Mouse (Mus musculus) retina, adult 2 months (tissue): ENCODE results near the gene P2ry6.

Experiments used
- DNase-seq: peaks from one replicate; pipeline ENCODE4 v3.0.0-alpha.2; 2012; ENCODE audit warnings: low read depth, low spot score

The P2ry6 gene

DNA sequence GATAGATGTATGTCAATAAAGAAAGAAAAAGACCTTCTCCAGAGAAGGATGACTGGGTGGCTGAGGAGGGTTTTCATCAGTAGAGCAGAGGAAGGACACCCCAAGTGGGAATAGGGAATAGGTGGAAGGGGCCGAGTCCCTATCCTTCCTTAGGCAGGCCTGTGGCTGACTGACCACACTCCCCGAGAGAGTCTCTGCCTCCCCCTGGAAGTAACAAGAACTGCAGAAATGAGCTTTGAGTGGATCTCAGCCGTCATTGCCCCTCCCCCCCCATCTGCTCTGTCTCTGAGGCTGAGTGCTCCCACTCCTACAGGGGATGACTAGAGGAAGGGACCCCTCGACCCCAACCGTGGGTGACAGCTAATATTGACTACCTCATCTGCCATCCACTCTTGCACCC lies 33.3 kb downstream of the P2ry6 start:
- DNase-seq: no peak

DNA sequence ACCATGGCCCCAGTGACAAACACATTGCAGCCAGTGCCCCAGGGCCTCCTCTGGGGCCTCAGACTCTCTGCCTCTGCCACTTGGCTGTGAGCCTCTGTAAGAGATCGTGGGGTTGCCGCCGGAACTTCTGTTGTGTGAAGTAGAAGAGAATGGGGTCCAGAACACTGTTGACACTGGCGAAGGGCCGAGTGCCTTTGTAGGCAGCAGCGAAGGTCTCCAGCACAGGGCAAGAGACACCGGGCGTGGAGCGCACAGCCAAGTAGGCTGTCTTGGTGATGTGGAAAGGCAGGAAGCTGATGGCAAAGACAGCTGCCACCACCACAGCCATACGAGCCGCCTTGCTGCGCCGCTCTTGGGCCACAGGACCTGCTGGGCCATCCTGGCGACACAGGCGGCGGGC lies 36.3 kb downstream of the P2ry6 start:
- DNase-seq: no peak

DNA sequence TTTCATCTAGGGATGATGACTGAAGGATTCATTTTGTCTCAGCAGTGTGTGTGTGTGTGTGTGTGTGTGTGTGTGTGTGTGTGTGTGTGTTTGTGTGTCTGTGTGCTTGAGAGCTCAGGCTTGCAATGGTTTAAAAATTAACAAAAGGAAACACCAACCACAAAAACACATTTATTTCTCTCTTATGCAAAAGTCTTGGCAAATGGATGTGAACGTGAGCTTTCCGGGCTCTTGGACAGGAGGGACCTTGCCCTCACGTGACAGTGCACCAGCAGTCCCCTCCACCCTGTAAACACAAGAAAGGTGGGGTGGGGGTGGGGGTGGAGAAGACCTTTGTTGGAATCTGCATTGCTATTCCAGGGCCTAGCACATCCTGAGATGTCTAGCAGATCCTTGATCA lies 37.0 kb downstream of the P2ry6 start:
- DNase-seq: no peak

DNA sequence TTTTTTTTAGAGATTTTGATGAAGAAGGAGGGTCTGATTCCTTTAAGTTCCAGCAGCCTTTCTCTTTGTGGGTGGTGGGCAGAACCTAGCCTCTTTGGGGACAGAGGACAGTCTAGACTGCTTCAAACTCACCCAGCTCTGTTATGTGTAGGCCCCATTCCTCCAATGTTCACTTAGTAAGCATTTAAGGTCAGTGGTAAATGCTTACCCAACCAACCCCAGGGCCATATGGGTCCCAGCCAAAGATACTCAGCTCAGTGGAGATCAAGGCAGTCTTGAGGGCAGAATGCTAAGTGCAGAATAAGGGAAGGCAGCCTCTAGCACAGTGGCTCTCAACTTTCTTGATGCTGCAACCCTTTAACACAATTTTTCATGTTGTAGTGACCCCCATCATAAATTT lies 40.9 kb downstream of the P2ry6 start:
- no peak for DNase-seq

DNA sequence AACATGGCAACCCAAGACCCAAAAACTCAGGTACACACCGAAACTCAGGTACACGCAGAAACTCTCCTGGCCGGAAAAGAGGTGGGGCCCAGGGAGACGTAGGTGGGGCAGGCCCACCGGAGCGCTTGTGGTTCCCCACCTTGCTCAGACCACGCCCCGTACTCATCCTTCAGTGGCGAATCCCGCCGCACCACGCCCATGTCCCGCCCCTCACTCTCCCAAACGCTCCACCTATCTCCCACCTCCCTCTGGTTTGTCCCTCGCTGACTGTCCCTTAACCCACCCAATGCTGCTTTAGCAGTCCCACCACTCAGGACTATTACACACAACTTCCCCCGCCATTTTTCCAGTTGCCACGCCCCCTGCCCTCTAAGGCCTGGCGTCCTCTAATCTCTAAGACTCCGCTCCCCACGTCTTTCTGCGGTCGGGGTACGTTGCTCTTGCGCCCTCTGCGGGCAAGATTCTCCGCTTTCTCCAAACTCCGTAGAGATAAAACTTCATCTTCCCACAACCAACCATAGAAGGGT lies 41.9 kb downstream of the P2ry6 start:
- DNase-seq: peak; percentile 42

DNA sequence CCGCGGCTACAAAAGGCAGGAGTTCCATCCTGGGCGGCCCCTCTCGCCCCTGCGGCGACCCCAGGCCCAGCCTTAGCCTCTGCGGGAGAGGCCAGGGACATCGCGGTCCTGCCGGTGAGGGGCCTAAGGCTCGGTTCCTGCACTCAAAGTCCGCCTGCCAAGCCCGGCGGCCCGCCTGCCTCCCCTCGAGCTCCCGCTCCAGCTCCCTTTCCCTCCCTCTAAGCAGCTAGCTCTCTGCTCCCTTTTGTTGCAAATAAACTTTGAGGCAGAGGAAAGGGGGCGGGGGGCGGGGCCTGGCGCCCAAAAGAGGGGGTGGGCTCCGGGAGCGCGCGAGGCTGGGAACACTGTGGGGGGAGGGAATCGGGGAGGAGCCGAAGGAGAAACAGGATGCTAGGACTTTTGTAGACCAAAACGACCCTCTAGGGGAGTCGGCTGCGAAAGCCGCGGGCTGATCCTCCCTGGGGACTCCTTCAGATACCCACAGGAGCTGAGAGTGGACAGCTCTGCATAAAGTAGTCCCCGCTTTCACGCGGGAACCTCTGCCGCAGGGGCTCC lies 42.4 kb downstream of the P2ry6 start, which contains the start of gene Arhgef17:
Gene Arhgef17 (minus strand): TSS at position 182 of the 555 bp plus-strand sequence.
- DNase-seq: no peak

DNA sequence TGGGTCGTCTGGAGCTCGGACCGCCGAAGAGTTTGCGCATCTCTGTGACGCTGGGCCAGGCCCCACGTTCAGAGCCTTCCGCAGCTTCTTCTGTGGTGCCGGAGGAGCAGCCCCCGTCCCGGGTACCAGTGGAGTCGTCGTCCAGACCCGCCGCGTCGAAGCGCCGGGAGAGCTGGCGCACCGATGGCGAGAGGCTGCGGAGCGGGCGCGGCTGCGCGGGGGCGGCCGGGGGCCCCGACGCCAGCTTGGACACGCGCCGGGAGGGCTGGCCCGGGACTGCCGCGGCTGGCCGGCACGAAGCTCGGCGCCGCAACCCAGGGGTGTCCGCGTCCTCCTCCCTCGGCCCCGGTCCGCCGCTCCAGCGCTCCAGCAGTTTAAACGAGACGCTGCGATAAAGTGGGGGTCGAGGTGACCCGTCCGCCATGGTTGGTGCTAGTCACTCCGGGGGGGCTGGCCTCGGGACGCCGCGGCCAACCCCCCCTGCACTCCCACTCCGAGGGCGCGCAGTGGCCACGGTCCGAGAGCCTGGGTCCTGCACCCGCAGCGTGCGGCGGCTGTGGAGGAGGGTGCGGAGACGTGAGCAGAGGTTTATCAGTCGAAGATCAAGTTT lies 43.0 kb downstream of the P2ry6 start:
- DNase-seq: no peak

DNA sequence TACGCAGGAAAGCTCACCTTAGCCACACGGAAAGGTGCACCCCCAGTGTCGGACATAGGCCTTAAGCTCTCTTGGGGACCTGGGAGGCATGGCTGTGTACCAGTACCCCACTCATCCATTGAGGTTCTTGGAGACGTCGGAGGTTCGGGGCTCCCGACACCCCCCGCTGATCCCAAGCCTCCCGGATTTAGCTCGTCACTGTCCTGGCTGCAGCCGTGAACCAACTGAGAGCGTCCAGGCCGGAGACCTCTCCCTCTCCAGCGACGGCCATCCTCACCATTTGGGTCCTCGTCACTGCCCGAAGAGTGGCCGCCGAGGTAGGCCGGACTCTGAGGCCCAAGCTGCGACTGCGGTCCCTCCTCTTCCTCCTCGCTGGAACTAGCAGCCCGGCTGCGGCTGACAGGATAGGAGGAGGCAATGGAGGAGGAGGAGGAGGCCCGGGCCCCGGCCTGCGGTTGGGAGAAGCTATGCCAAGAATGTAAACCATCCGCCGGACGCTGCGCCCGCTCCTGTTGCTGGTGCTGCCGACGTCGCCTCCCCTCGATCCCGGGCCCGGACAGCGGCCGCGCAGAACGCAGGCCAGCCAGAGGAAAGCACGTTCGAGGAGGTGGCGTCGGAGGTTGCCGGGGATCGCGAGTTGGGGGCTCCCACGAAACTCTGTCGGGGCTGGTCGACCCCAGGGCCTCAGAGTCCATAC lies 43.7 kb downstream of the P2ry6 start:
- DNase-seq: no peak

DNA sequence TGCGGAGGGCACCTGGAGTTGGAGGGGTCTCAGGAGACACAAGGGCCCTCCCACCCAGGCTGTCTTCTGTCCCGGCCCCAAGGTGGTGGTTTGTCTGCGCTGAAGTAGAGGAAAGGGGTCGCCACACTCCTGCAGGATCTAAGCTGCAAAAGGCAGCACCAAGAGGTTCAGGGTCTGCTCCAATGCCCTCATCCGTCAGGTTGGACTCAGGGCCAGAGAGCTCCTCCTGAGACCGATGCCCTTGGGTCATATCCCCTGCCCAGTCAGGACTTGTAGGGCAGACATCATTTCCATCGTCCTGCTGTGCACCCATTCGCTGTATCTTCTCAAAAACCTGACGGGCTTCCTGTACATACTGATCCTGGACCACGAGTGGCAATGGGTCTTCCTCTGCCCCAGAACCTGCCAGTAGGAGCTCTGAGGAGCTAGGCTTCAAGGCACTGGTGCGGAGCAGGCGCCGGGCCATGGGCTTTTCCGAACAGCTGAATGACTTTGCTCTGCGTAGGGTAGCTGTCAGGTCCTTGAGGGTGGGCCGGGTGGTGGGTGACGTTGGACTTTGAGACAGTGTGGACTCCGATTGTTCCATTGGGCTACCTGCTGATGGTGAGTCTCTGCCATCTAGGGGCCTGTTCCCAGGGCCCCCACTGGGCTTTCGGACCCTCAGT lies 44.7 kb downstream of the P2ry6 start:
- DNase-seq: no peak

DNA sequence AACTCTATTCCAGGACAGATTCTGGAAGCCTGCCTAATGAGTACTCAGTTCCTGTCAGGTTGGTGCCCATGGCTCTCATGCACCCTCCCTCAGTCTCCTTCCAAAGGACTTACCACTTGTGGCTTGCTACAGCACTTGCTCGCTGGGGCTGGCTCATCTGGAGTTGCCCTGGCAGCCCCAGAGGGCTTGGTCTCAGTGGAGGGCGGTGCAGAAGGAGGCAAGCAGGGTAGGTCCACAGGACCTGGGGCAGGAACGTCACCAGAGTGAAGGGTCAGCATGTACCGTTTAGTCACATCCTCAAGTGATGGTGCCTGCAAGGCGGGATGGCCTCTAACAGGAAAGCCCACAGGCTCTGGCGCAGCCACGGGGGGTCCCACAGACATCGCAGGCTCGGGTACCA lies 46.0 kb downstream of the P2ry6 start:
- no peak for DNase-seq

DNA sequence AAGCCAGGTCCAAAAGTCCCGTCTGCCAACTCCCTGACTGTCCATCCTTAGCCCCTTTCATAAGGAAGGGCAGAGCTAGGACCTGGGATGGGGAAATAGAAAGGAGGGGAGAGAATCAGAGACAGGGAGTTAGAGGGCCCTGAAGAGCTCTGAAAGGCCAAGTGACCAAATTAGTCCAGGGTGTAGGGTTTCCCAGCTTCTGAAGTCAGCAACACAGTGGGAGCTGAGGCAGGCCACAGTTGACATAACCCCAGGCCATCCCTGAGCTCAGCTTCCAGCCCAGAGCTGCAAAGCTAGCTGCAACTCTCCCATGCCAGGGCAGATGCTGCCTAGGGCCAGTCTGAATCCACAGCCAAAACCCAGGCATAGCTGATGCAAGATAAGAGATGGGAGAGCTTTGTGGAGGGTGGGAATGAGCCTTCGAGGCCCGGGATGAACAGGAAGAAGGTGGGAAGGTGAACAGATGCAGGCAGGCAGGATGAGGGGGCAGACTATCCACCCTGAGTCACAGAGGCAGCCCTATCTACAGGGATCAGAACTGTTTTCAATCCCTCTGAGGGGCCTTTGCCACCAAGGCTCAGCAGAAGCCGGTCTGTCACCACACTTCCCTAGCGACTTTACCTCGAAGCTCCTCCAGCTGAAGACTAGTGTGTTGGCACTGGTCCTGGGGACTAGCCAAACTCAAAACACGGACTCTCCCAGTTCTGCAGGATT lies 47.0 kb downstream of the P2ry6 start:
- no peak for DNase-seq

DNA sequence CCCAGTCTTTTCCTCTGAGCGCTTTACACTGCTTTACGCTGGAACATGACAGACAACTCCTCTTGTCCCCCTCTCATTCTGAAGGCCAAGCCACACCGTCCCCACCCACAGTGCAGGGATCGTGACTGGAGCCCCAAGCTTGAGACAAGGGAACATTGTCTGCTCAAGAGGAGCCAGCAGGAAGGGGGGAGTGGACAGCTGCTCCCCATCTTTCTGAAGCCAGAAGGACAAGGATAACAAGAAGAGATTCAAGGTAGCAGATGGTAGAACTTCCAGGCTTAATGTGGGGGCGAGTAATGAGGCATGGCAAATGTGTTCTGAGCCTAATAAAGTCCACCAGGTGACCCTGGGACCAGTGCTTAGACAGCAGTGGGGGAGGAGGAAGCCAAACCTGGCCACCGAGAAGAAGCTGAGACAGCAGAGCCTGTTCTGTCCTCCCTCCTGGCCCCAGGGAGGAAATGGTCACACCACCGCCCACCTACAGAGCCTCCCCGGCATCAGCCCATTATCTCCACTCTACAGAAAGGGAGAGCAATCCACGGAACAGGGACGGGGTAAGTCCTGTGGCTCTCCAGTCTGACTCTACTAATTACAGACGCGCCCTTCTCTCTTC lies 48.0 kb downstream of the P2ry6 start:
- no peak for DNase-seq

DNA sequence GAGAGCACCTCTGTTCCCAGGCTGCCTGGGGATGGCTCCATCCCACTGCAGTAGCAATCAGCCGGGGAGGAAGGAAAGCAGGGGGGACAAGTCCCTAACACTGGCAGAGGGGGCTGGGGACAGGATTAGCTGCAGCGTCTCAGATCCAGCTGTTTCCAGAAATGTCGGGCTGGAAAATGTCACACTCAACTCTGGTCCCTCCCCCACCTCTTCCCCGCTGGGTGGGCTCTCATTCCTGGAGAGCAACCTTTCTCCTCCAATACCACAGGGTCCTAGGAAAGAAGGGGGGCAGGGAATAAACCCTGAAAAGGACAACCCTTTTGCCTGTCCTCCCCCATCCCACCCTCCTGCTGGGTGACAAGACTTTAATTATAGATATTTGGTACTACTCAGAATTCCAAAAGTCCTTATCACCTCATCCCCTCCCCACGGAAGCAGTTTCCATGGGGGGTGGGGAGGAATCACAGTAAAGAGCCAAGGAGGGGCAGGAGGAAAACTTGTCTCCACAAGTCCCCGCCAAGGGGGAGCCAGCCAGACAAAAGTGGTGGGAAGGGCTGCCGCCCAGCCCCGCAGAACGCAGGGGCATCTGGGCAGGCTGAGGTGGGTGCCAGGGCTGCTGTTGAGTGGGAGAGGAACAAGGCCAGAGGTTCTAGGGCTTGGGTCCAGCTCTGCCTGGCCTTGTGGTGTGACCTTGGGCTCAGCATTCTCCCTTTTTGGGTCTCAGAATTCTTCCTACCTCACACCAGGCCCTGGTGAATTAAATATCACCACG lies 49.6 kb downstream of the P2ry6 start:
- DNase-seq: no peak

DNA sequence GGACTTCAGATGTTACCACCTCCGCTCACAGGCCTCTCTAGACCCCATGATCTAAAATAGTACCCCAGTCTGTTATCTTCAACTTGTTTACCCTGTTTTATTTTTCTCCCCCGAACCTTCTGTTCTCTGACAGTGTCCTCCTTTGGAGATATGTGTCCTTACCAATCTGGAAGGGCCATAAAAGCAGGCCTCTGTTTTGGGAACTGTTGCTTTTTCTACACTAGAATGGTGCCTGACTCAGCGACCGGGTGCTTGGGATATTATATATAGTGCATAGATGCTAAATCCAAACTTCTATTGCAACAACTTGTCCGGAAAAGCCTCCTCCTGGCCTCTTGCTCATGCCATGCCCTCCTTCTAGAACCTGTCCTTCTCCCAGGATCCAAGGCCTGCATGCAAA lies 50.2 kb downstream of the P2ry6 start:
- no peak for DNase-seq

DNA sequence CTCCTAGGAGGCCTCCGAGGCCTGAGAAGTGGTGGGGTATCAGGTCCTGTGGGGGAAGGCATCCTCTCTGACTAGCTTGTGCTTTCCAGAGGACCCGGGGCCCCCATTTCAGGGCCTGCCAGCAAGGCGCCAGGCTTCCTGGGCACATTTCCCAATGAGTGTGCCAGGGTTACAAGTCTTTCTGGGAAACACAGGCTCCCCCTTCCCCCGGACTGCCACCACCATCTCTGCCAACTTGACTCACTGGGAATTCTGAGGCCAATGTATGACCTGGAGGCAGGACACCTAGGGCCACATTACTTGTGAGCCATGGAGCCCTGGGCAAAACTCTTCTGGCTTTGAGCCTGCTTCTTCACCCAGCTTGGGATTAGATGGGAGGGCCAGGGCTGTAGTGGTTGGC lies 51.5 kb downstream of the P2ry6 start:
- DNase-seq: no peak

DNA sequence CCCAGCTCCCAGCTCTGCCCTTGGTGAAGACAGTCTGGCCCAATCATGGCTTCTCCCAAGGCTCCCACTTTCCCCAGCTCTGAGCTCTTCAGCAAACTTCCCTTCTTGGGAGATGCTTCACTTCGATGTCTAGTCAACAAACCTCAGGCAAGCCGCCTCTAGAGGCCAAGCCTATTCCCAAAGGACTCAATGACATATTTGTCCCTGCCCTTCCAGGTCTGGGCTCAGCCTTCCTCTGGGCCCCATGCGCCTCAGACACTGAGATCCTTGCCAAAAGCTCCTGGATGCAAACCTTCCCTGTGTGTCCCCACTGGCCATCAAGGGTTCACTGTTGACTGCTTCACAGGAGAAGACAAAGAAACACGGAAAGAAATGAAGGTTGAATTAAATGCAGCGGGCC lies 53.2 kb downstream of the P2ry6 start:
- DNase-seq: no peak

DNA sequence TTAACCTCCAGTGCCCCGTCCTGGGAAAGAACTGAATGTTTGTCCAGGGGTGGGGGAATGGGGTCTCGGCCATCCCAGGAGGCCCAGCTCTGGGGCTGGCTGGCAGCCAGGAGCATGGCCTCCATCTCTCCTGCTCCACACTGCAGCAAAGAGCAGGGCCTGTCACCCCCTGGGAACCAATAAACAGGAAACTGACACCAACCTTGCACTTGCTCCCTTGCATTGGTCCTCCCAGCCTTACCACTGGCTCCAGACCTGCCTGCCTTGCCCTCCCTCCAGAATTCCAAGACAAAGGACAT lies 54.7 kb downstream of the P2ry6 start:
- no peak for DNase-seq

DNA sequence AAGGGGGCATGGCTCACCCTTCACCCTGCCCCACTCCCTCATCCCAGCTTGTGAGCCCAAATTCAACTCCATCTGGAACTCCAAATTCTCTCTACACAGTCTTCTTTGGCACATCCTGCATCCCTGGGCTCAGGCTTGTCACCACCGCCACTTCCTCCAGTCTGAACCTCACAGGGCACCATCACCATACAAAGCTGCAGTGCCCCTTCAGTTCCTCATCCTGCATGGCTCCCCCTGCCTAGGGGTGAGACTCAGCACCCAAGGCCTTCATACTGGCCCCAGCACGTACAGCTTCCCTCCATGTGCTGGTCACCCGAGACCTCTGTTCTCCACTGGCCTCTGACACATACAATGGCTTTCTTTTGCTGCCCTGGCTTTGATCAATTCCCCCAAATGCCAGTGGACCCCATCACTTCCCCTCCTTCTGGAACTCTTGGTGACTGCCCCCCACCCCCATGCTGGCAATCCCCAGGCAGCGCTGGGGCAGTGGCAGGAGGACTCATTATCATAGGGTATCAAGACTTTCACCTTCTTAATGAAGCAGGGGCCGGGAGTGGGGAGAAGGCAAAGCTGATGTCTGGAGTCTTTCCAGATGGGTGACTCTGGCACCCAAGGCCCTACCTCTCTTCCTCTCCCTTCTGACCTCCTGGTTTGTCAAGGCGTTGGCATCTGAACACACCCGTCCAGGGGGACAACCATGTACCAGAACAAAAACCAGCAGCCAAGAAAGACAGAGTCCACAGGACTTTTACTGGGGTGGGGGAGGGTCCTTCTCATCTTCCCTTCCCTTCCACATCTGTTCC lies 55.2 kb downstream of the P2ry6 start:
- DNase-seq: no peak

DNA sequence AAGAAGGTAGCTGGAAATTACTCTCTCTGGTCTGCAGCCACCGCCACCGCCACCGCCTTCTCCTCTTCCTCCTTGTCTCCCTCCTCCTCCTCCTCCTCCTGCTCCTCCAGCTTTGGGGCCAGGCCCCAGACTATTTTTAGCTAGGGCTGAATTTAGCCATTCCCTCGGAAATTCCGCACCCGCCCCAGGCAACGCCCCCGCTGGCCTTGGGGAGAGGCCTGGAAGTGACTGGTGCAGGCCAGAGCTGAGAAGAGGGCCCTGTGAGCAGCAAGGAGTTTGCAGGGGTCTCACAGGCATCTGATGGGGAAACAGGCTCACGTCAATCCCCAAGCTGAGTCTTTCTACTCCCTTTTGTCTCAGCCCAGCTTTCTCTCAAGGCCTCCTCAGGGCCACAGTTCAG lies 56.3 kb downstream of the P2ry6 start:
- no peak for DNase-seq

DNA sequence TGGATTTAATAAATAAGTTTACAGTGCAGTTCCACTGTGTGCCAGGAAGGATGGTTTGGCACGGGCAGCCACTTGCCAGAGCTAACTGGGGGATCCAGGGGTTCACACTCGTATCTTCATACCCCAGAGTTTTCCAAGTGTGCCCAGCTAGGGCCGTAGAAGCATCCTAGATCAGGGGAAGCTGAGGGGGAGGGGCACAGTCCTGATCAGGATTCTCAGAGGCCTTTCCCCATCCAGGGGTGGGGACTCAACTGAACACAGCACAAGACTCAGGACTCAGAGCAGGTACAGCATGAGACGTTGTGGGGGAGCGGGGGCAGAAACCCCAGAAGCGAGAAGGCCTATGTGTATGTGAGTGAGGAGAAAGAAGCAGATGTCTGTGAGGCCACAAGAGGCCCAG lies 56.7 kb downstream of the P2ry6 start:
- no peak for DNase-seq
